Mouse (Mus musculus) spleen, postnatal 10 days (tissue): Measurements from ENCODE around the gene Angptl6.
"Not testable (repeated sequence)": the region's sequence is repeated elsewhere in the genome, so short reads cannot be mapped to it uniquely, and the experiment has no call there.

Experiments
- DNase-seq, 2 experiments: peaks; one replicate each; pipeline ENCODE4 v3.0.0; 2021 to 2022; ENCODE audit warnings: low spot score in 2 of 2

Angptl6 gene

GRCm38 (mm10) chr9:20837184-20837947 lies 42.2 kb downstream of the Angptl6 start:
- DNase-seq = no peak

- DNase-seq = not testable (repeated sequence)
These were observed 44.0 kb downstream of the Angptl6 start for GRCm38 (mm10) chr9:20835431-20835954.

- DNase-seq = no peak
These were observed 44.6 kb downstream of the Angptl6 start for GRCm38 (mm10) chr9:20834881-20835280.

GRCm38 (mm10) chr9:20830901-20831643 lies 48.5 kb downstream of the Angptl6 start:
- peak; percentile 72 to 86 for DNase-seq

- no peak for DNase-seq
These were observed 51.4 kb downstream of the Angptl6 start for GRCm38 (mm10) chr9:20828127-20828526.

- DNase-seq = no peak
These were observed 53.7 kb downstream of the Angptl6 start for GRCm38 (mm10) chr9:20825781-20826180.
